Mouse (Mus musculus) hindbrain, embryonic 13.5 days (tissue): ENCODE measurements at regions not wholly inside any gene's neighbourhood (a gene's known extent, or its start where the extent isn't known, plus 50 kb on each side); places are given as distances from the start of the nearest gene placed in this dataset.

Experiments used
- ATAC-seq: fragments of 200-750 bp; cut with Nextera tagmentation; 2 replicates; pipeline ENCODE4 v1.8.0; 2017; ENCODE audit warnings: moderate TSS enrichment; ENCODE audit not compliant: low FRiP score
- H3K27ac ChIP-seq: fragments of 300-500 bp; sonication (generic); 2 replicates; pipeline ENCODE4 v1.5.1; 2015; ENCODE audit warnings: inconsistent platforms, mild to moderate bottlenecking, moderate library complexity
- H3K27me3 ChIP-seq: fragments of 300-500 bp; sonication (generic); 2 replicates; pipeline ENCODE4 v1.6.1; 2015; ENCODE audit warnings: mild to moderate bottlenecking, inconsistent platforms
- H3K36me3 ChIP-seq: fragments of 300-500 bp; sonication (generic); 2 replicates; pipeline ENCODE4 v1.6.1; 2015; ENCODE audit warnings: mild to moderate bottlenecking, inconsistent platforms
- H3K4me1 ChIP-seq: fragments of 300-500 bp; sonication (generic); replicated peaks from 2 replicates; pipeline ENCODE4 v1.6.1; 2015; ENCODE audit warnings: inconsistent platforms
- H3K4me2 ChIP-seq: fragments of 300-500 bp; sonication (generic); 2 replicates; pipeline ENCODE4 v1.6.1; 2015; ENCODE audit warnings: inconsistent platforms, mild to moderate bottlenecking, moderate library complexity
- H3K4me3 ChIP-seq: fragments of 300-500 bp; sonication (generic); 2 replicates; pipeline ENCODE4 v1.5.1; 2015; ENCODE audit warnings: mild to moderate bottlenecking, inconsistent platforms
- H3K9ac ChIP-seq: fragments of 300-500 bp; sonication (generic); 2 replicates; pipeline ENCODE4 v1.6.1; 2015; ENCODE audit warnings: mild to moderate bottlenecking, inconsistent platforms
- H3K9me3 ChIP-seq: fragments of 300-500 bp; sonication (generic); 2 replicates; pipeline ENCODE4 v1.6.1; 2016; ENCODE audit warnings: inconsistent platforms
- WGBS: fragments of 180-500 bp; shearing (Covaris S2); methylation state at CpG from one replicate; pipeline ENCODE4 v1.1.7; 2015; 5-methylcytosine and 5-hydroxymethylcytosine counted together

DNA sequence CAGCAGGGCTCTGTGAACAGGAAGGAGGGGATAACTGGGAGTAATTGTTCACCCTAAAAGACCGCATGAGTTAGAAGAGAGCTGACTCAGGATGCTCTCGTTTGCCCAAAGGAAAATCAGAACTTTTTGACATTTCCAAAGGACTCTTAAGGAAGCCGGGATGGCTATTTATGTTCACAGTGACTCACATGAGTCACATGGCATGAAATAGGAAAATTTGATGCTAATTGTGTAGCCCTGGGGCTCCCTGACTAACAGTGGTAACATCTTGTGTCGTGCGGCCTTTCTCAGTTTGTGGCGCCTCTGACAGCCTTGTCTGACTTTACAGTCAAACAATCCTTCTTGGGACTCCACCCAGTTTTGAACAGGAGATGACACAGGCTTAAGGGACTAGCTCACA is 51.9 kb upstream of the Cacna1a start:
- Histone ChIP-seq H3K4me3 (no peak overlapping the region), H3K9me3 (no peaks in the 10 kb centered on the region), H3K4me1 (peaks cover 22% of the 10 kb centered on the region), H3K4me2 (no peak overlapping the region), H3K27ac (no peak overlapping the region), H3K27me3 (peaks cover 40% of the 10 kb centered on the region), H3K36me3 (no peaks in the 10 kb centered on the region), H3K9ac (no peak overlapping the region)
- 84% methylated on average over 6 of the region's 6 CpGs for WGBS
- ATAC-seq, result no peak

DNA sequence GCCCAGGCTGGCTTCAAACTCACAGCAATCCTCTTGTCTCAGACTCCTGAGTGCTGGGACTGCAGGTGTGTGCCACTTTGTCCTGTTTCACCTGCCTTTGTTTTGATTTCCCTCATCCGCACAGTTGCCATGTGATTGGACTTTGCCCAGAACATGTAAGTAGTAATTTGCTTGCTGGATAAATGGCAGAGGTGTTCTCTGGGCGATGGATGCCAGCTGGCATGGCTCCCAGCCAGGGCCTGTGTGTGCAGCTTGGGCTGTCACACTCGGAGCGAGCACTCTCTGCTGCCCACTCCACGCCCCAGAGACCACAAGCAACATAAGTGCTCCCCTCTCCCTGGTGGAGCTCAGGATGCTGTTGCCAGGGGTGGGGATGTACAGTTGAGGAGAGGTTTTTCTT is 53.9 kb upstream of the Cacna1a start:
- Histone ChIP-seq H3K27me3 (peaks cover 23% of the 10 kb centered on the region), H3K9ac (no peak overlapping the region), H3K9me3 (no peaks in the 10 kb centered on the region), H3K27ac (0 out of 2 replicates have a peak overlapping the region, but pooled peaks have one; percentile 52), H3K36me3 (no peaks in the 10 kb centered on the region), H3K4me3 (no peak overlapping the region), H3K4me1 (peaks cover 18% of the 10 kb centered on the region), H3K4me2 (no peak overlapping the region)
- whole genome bisulfite sequencing, result 58% methylated on average over 5 of the region's 5 CpGs
- no peak for ATAC-seq

DNA sequence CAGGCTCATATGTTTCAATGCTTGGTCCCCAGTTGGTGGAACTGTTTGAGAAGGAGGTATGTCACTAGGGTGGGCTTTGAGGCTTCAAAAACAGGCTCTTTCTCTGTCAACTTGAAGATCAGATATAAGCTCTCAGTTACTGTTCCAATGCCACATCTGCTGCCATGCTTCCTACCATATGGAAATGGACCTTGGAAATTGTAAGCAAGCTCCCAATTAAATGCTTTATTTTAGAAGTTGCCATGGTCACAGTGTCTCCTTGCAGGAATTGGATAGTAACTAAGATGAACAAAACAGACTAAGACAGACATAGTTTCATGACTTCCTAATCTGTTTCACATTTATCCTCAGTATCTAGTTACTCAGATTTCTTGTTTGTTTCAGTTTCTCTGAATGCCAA is 56.7 kb upstream of the Cacna1a start:
- Histone ChIP-seq H3K9me3 (no peaks in the 10 kb centered on the region), H3K4me3 (no peak overlapping the region), H3K27me3 (no peaks in the 10 kb centered on the region; the same call in 1 of the 2 replicates), H3K4me2 (no peak overlapping the region), H3K27ac (no peak overlapping the region), H3K9ac (no peak overlapping the region), H3K4me1 (peaks cover 6% of the 10 kb centered on the region), H3K36me3 (no peaks in the 10 kb centered on the region)
- ATAC-seq, result no peak

DNA sequence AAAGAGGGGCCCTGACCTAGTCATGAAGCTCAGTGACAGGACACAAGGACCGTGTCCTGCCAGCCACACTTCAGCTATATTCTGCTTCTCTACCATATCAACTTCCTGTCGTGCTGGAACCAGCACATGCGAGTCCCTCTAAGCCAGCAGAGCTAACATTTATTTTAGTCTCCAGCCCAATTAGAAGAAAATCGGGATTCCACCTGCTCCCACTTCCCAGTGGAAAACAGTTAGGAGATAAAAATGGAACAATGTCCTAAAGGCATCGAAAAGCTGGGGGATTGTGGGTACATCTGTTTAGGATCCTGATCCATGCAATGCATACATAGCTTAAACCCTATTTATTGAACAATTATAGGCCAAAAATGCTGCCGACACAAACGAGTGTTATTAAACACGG is 58.7 kb upstream of the Cacna1a start:
- Histone ChIP-seq H3K36me3 (no peaks in the 10 kb centered on the region), H3K4me1 (peaks cover 4% of the 10 kb centered on the region), H3K27me3 (no peaks in the 10 kb centered on the region), H3K4me2 (no peak overlapping the region), H3K9me3 (no peaks in the 10 kb centered on the region), H3K4me3 (no peak overlapping the region), H3K27ac (0 out of 2 replicates have a peak overlapping the region, but pooled peaks have one; percentile 30), H3K9ac (no peak overlapping the region)
- no peak for ATAC-seq
- WGBS, result 72% methylated on average over 8 of the region's 8 CpGs

DNA sequence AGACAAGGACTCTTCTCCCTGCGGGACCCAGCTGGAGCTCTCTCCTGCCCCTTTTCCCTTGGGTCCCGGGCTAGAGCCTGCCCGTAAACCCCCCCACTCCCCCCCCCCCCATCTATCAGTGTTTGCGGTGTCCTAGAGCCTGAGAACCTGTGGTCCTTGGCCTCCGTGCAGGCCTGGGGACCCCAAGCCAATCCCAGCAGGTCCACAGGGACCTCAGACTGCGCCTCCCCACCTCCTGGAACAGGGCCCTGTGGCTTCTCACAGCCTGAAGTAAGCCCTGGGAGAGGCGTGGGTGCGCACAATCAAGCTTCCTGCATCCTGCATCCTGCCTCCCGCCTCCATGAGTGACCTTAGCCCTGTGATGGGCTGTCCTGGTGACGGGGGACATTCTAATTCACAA is 52.6 kb upstream of the Ccdc130 start:
- Histone ChIP-seq H3K27ac (no peak overlapping the region), H3K9me3 (no peaks in the 10 kb centered on the region), H3K9ac (no peak overlapping the region), H3K27me3 (0 out of 2 replicates have a peak, but pooled peaks cover 3% of the 10 kb centered on the region), H3K4me3 (no peak overlapping the region), H3K36me3 (no peaks in the 10 kb centered on the region), H3K4me1 (no peaks in the 10 kb centered on the region), H3K4me2 (no peak overlapping the region)
- whole genome bisulfite sequencing, result 74% methylated on average over 10 of the region's 10 CpGs
- ATAC-seq, result no peak

DNA sequence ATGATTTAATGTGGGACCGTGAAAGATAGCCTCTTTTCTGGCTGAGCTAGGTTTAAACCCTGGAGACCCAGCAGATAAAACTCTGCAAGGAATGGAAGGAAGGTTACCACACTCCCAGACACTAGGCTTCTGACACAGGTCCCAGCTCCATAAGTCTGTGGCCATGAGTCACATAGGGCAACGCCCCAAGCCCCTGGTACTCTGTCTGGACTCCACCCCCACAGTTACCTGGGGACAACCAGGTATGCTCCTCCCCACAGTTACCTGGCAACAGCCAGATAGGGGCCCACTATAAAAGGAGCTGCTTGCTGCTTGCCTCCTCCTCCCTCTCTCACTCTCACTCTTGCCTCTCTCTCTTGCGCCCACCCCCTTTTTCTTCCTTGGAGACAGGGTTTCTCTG is 51.7 kb upstream of the Ccdc130 start:
- H3K4me2 ChIP-seq, result no peak overlapping the region
- H3K4me1 ChIP-seq, result peaks cover 3% of the 10 kb centered on the region
- H3K27ac ChIP-seq, result no peak overlapping the region
- no peak overlapping the region for H3K4me3 ChIP-seq
- H3K36me3 ChIP-seq, result no peaks in the 10 kb centered on the region
- ATAC-seq, result no peak
- 79% methylated on average over 3 of the region's 3 CpGs for WGBS
- H3K9me3 ChIP-seq, result no peaks in the 10 kb centered on the region
- no peak overlapping the region for H3K9ac ChIP-seq
- H3K27me3 ChIP-seq, result 0 out of 2 replicates have a peak, but pooled peaks cover 3% of the 10 kb centered on the region
